Mouse (Mus musculus) forebrain, embryonic 11.5 days (tissue): ENCODE measurements around the gene Trpc7. TPM values are rescaled to one million over a fixed set of nuclear protein-coding genes. Genes with fewer than 3 reads are reported as not detected.

Experiments used
- ATAC-seq: fragments of 200-750 bp; cut with Nextera tagmentation; replicated peaks from 2 replicates; pipeline ENCODE4 v1.8.0; 2017; ENCODE audit warnings: moderate TSS enrichment; ENCODE audit not compliant: low FRiP score
- DNase-seq: peaks from one replicate; pipeline ENCODE4 v3.0.0-alpha.2; 2017; ENCODE audit warnings: low spot score
- H3K27ac ChIP-seq: fragments of 300-500 bp; sonication (generic); 2 replicates; pipeline ENCODE4 v1.5.1; 2014; ENCODE audit warnings: low read depth, low read length
- H3K27me3 ChIP-seq: fragments of 300-500 bp; sonication (generic); 2 replicates; pipeline ENCODE4 v1.6.1; 2014; ENCODE audit warnings: mild to moderate bottlenecking, low read length, mixed read lengths; ENCODE audit not compliant: control insufficient read depth, insufficient read depth
- H3K36me3 ChIP-seq: fragments of 300-500 bp; sonication (generic); 2 replicates; pipeline ENCODE4 v1.6.1; 2014; ENCODE audit warnings: mild to moderate bottlenecking, low read length, moderate library complexity, mixed read lengths; ENCODE audit not compliant: control insufficient read depth, insufficient read depth
- H3K4me1 ChIP-seq: fragments of 300-500 bp; sonication (generic); replicated peaks from 2 replicates; pipeline ENCODE4 v1.6.1; 2014; ENCODE audit warnings: low read length, mixed read lengths; ENCODE audit not compliant: control insufficient read depth, insufficient read depth
- H3K4me2 ChIP-seq: fragments of 300-500 bp; sonication (generic); 2 replicates; pipeline ENCODE4 v1.6.1; 2014; ENCODE audit warnings: low read depth, mild to moderate bottlenecking, low read length, moderate library complexity, mixed read lengths; ENCODE audit not compliant: severe bottlenecking
- H3K4me3 ChIP-seq: fragments of 300-500 bp; sonication (generic); 2 replicates; pipeline ENCODE4 v1.5.1; 2014; ENCODE audit warnings: low read depth, low read length
- H3K9ac ChIP-seq: fragments of 300-500 bp; sonication (generic); 2 replicates; pipeline ENCODE4 v1.6.1; 2014; ENCODE audit warnings: low read length
- H3K9me3 ChIP-seq: fragments of 300-500 bp; sonication (generic); 2 replicates; pipeline ENCODE4 v1.6.1; 2016; ENCODE audit warnings: low read length, mixed read lengths; ENCODE audit not compliant: control insufficient read depth
- WGBS: fragments of 180-500 bp; shearing (Covaris S2); extraction: QIAGEN DNeasy Blood & Tissue Kit; methylation state at CpG from one replicate; pipeline ENCODE4 v1.1.7; 2014; 5-methylcytosine and 5-hydroxymethylcytosine counted together
- polyA plus RNA-seq: library from polyadenylated mRNA; unstranded; fragments of >200 nt; fragmentation: Nextera tagmentation; extraction: Ambion mirVana; gene quantifications from 2 replicates; pipeline ENCODE4 v1.2.1, GENCODE M21; 2014

Gene Trpc7
- polyA plus RNA-seq, 1 experiment from 2014 or later: not detected

GRCm38 (mm10) chr13:56780746-56781469, 114.9 kb downstream of the Trpc7 start:
- 64% methylated on average over 13 of the region's 13 CpGs for WGBS
- Histone ChIP-seq H3K4me1 (no peaks in the 10 kb centered on the region), H3K36me3 (no peaks in the 10 kb centered on the region), H3K4me3 (no peak overlapping the region), H3K4me2 (no peak overlapping the region), H3K27ac (no peak overlapping the region), H3K27me3 (no peaks in the 10 kb centered on the region), H3K9me3 (peaks cover 4% of the 10 kb centered on the region; the same call in 1 of the 2 replicates), H3K9ac (no peak overlapping the region; the same call in 1 of the 2 replicates)
- no peak for DNase-seq
- no peak for ATAC-seq

DNA sequence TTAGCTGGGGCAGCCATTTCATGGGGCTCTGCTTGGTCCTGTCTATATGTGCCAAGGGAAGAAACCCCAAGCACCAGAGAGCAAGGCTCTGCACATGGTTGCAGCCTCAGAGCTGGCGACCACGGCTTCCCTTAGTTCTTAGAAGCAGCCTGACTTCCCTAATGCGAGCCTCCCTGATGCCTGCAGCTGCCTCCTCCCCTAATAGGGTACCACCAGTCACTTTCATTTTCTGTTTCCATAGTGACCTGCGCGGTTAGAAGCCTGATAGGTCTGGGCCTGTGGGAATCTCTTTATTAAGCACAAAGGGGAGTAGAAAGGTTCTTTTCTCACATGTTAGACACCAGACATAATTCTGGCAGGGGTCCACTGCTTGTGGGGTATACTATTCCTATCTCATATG, 121.5 kb downstream of the Trpc7 start:
- H3K4me2 ChIP-seq: no peak overlapping the region
- H3K27me3 ChIP-seq: no peaks in the 10 kb centered on the region
- DNase-seq: peak; percentile 62
- no peak overlapping the region for H3K9ac ChIP-seq
- no peaks in the 10 kb centered on the region for H3K9me3 ChIP-seq
- 25% methylated on average over 5 of the region's 5 CpGs for WGBS
- peak; percentile 68 for ATAC-seq
- H3K27ac ChIP-seq: peak overlapping the region; percentile 64
- no peaks in the 10 kb centered on the region for H3K36me3 ChIP-seq
- H3K4me1 ChIP-seq: peaks cover 12% of the 10 kb centered on the region; the same call in 1 of the 2 replicates
- no peak overlapping the region for H3K4me3 ChIP-seq

GRCm38 (mm10) chr13:56773262-56773870, 122.4 kb downstream of the Trpc7 start:
- 63% methylated on average over 14 of the region's 14 CpGs for WGBS
- DNase-seq (no peak), ATAC-seq (no peak)
- Histone ChIP-seq H3K9me3 (no peaks in the 10 kb centered on the region), H3K27me3 (no peaks in the 10 kb centered on the region), H3K4me1 (peaks cover 15% of the 10 kb centered on the region; the same call in 1 of the 2 replicates), H3K36me3 (no peaks in the 10 kb centered on the region), H3K4me3 (no peak overlapping the region), H3K4me2 (no peak overlapping the region), H3K9ac (no peak overlapping the region), H3K27ac (no peak overlapping the region)

DNA sequence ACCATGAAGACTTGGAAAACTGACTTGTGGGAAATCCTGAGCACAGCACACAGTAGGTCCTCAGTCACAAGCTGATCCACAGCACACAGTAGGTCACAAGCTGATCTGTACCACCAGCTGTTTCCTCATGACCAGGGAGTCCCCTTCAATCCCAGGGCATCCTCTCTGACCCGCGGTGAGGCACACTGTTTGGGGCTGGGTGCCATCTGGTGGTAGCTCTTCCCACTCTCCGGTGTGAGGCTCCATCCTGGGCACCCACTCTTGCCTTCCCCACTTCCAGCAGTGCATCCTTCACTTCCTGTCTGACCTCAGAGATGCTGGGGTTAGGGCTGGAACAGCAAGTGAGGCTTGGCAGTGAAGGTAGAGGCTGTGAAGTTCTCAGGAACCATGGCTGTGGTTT, 123.2 kb downstream of the Trpc7 start:
- 57% methylated on average over 3 of the region's 3 CpGs for WGBS
- H3K36me3 ChIP-seq: no peaks in the 10 kb centered on the region

GRCm38 (mm10) chr13:56770786-56771185, 125.0 kb downstream of the Trpc7 start:
- ATAC-seq (no peak), DNase-seq (no peak)
- peak overlapping the region; percentile 76 for H3K27ac ChIP-seq
- no peaks in the 10 kb centered on the region for H3K9me3 ChIP-seq
- no peaks in the 10 kb centered on the region for H3K36me3 ChIP-seq
- no peak overlapping the region for H3K4me3 ChIP-seq
- 75% methylated on average over 5 of the region's 5 CpGs for WGBS
- H3K4me2 ChIP-seq: no peak overlapping the region
- no peaks in the 10 kb centered on the region for H3K27me3 ChIP-seq
- peaks cover 15% of the 10 kb centered on the region; the same call in 1 of the 2 replicates for H3K4me1 ChIP-seq
- no peak overlapping the region for H3K9ac ChIP-seq

More for the DNA sequence above, 123.2 kb downstream of the Trpc7 start:
- ATAC-seq (no peak), DNase-seq (no peak)
- H3K4me1 ChIP-seq: peaks cover 15% of the 10 kb centered on the region; the same call in 1 of the 2 replicates
- H3K4me3 ChIP-seq: no peak overlapping the region
- H3K27ac ChIP-seq: no peak overlapping the region
- H3K4me2 ChIP-seq: no peak overlapping the region
- no peak overlapping the region for H3K9ac ChIP-seq
- H3K9me3 ChIP-seq: no peaks in the 10 kb centered on the region
- no peaks in the 10 kb centered on the region for H3K27me3 ChIP-seq

DNA sequence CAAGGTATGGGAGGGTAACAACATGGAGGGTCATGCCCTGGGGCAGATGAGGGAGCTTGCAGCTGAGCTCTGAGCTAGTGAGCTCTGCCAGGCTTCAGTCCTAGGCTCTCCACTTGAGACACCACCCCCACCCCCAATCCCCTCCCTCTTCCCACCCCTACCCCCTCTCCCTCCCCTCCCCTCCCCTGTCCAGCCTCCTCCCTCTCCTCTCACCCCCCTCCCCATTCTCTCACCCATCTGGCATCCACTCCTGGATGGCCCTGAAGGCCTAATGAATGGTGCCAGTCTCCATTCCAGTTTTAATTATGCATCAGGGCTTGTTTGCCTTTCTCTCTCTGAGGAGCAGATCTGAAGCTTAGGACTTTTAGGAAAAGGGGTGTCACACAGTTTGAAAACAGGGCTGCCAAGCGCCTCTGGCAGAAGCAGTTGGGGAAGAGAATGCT, 125.6 kb downstream of the Trpc7 start:
- Histone ChIP-seq H3K4me1 (peaks cover 15% of the 10 kb centered on the region; the same call in 1 of the 2 replicates), H3K4me2 (no peak overlapping the region), H3K9me3 (no peaks in the 10 kb centered on the region), H3K9ac (no peak overlapping the region), H3K27me3 (no peaks in the 10 kb centered on the region), H3K27ac (peak overlapping the region; percentile 76), H3K4me3 (no peak overlapping the region), H3K36me3 (no peaks in the 10 kb centered on the region)
- ATAC-seq: peak; percentile 73
- DNase-seq: peak; percentile 73
- whole genome bisulfite sequencing: 36% methylated on average over 1 of the region's 1 CpGs

- Histone ChIP-seq H3K4me3 (no peak overlapping the region), H3K9me3 (no peaks in the 10 kb centered on the region), H3K4me2 (no peak overlapping the region), H3K36me3 (no peaks in the 10 kb centered on the region), H3K27me3 (no peaks in the 10 kb centered on the region), H3K9ac (no peak overlapping the region; the same call in 1 of the 2 replicates), H3K4me1 (peaks cover 14% of the 10 kb centered on the region; the same call in 1 of the 2 replicates), H3K27ac (peak overlapping the region; percentile 9; the same call in 1 of the 2 replicates)
- 17% methylated on average over 4 of the region's 4 CpGs for WGBS
- DNase-seq (no peak), ATAC-seq (no peak)
Measured at GRCm38 (mm10) chr13:56769431-56769830, 126.4 kb downstream of the Trpc7 start.

DNA sequence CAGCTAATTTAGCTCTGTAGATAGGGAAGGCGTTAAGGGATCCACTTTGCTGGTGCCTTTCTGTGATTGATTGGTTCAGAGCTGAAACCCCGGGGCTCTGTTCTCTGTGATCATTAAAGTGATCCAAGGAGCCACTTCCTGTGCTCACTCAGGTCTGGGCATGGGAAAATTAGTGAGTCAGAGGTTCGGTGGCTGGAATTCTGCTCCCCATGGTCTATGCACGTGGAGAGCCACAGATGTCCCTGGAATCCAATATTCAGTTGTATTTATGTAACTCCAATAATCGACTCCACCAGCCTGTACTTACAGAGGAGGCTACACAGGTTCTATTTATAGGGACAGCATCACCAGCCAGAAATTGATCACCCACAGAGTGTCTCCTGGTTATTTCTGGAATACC, 129.6 kb downstream of the Trpc7 start:
- ATAC-seq (no peak), DNase-seq (no peak)
- Histone ChIP-seq H3K27ac (no peak overlapping the region), H3K9me3 (no peaks in the 10 kb centered on the region), H3K36me3 (no peaks in the 10 kb centered on the region), H3K4me1 (peaks cover 8% of the 10 kb centered on the region; the same call in 1 of the 2 replicates), H3K27me3 (no peaks in the 10 kb centered on the region), H3K4me3 (no peak overlapping the region), H3K9ac (no peak overlapping the region), H3K4me2 (no peak overlapping the region)
- 65% methylated on average over 5 of the region's 5 CpGs for WGBS
